Mouse (Mus musculus): ENCODE results near the gene Zdhhc14.

DNA sequence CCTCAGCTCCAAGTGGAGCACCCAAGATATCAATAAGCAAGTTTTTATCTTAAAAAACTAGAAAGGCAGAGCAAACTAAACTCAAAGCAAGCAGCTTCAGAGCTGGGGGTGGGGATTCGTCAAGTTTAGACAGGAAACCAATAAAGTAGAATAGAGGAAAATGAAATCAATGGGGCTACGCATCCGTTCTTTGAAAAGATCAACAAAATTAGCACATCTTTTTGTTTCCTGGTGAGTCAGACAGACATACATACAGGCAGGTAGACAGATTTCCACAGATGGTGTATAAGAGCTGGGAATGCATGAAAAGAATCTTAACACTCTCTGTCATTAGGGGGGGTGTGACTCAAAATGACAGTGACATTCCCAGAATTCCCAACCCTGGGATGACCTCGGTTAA, 159.2 kb downstream of the Zdhhc14 start:
- no peak for TF ChIP-seq CTCF (IDR thresholded peaks at IDR 0.05; ENCODE audit: low read depth)
- no peak for TF ChIP-seq EP300 (optimal IDR thresholded peaks at IDR 0.05)
